Mouse (Mus musculus) heart, postnatal 10 days (tissue): ENCODE measurements around the gene Slc25a45. TPM values are rescaled to one million over a fixed set of nuclear protein-coding genes. Genes with fewer than 3 reads are reported as not detected.

Source experiments
- DNase-seq, 2 experiments: peaks; one replicate each; pipeline ENCODE4 v3.0.0; 2021
- intact Hi-C: fragments of 180-260 bp; cut with DNase I; formaldehyde crosslinking; loops from one replicate; pipeline ENCODE4 v1.15.1; 2025
- total RNA-seq, 2 experiments: library from RNA; stranded (reverse); gene quantifications; 2 replicates each; pipeline ENCODE4 v1.2.3; 2021

Slc25a45 gene
- total RNA-seq, 2 experiments from 2014 or later = 4.6 to 5.9 TPM

- intact Hi-C loops = loop anchor here (10.0 kb wide), 1 partner anchor 359 kb away; no protein-coding TSS in a partner anchor
- DNase-seq = no peak
Observed at GRCm38 (mm10) chr19:5883935-5884334, 6.3 kb downstream of the Slc25a45 start.

- no peak for DNase-seq
- intact Hi-C loops = loop anchor here (10.0 kb wide), 1 partner anchor 361 kb away; no protein-coding TSS in a partner anchor
Observed at GRCm38 (mm10) chr19:5885838-5886237, 8.2 kb downstream of the Slc25a45 start.

DNA sequence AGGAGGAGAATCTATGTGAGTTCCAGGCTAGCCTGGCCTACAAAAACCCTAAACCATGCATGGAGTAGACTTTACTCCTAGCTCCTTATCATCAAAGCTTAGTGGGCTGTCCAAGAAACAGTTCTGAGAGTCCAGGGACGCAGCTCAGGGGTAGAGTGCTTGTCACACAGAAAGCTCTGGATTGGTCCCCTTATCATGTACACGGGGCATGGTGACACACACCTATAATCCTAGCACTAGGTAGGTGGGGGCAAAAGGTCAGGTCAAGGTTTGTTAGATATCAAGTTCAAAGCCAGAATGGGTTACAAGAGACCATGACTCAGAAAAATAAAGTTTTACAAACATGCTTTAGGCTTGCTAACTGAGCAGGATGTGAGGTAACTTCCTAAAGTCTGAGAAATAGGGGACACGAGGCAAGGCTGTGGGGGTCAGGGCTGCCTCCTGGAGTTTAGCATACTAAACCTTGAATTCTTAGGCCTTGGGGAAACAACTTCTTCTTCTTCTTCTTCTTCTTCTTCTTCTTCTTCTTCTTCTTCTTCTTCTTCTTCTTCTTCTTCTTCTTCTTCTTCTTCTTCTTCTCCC, 9.7 kb downstream of the Slc25a45 start:
- no peak for DNase-seq
- intact Hi-C loops = loop anchor here (10.0 kb wide), 1 partner anchor 363 kb away; no protein-coding TSS in a partner anchor

DNA sequence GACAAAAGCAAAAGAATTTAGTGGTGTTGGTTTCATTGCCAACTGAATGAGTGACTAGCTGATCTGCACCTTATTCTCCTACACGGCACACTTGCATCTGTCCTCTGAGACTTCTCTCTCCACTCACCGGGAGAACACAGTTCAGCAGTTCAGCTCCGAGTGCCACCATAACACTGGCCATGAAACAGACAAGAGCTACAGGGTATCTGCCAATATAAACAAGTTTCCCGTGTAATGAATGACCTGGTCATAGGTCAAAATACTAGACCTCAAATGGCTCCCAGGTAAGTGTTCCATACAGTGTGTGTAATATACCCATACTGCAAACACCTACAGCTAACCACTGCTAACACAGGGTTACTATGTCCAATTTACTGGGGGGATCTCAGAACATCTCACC, 11.6 kb downstream of the Slc25a45 start:
- DNase-seq = no peak
- intact Hi-C loops = loop anchor here (10.0 kb wide), 1 partner anchor 364 kb away; no protein-coding TSS in a partner anchor

DNA sequence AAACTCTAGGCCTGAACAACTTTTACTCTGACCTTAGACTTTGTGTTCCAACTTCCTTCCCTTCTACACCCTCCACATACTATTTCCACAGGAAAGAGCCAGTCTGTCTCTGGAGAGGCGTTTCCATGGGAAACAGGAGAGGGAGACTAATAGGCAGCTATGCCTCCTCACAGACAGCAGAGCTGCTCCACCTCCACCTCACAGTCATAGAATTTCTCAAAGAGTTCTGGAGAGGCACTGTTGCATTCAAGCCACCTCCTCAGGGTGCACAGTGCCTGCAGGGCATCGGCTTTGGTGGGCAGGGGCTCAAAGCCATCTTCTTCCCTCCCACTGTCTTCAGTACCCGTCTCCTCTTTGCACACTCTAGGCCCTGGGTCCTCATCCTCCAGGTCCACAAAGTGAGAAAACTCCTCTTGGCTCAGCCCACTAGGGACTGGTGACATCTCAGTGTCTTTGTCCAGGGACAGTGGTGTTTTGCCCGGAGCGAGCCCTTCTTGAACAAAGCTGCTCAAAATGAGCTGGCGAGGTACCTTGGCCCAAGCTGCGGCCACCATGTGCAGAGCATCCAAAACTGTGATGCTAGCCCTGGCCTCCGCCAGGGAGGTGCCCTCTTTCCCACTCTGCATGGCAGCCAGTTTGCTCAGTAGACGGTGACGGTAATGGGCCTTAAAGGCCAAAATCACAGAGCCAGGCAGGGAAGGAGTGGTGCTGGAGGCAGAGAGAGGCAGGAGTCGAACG, 14.1 kb downstream of the Slc25a45 start:
- DNase-seq = no peak
- intact Hi-C loops = no loop called here

DNA sequence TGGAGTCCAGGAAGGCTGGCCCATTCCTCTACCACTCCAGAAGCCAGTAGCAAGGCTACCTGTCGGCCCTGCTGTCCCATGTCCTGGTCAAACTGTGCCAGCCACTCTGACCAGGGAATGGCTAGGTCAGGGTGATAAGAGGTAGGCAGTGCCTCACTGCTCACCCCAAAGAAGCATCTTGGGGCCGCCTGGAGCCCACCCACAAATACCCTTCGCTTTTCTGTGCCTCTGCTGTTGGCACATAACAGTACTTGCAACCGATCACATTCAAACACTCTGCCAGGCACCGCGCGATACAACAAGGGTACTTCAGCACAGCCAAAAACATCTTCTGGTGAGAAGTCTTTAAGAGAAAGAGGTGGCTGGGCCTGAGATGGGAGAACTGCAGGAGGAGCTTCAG, 14.7 kb downstream of the Slc25a45 start:
- DNase-seq = no peak
- intact Hi-C loops = no loop called here

DNA sequence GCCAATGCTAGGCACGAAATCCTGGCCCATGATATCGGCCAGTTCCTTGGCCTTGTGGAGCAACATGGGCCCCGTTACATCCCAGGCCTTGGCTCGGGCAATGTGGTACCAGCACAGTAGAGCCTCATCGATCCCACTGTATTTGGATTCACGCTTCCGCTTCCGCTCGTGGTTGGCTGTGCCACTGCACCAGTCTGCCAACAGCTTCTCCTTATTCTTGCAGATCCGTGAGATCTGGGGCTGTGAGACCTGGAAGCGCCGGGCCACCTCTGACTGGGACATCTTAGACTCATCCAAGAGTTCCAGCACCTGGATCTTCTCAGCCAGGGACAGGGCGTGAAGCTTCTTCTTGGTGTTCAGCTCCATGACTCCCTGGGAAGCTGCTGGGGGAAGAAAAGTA, 15.1 kb downstream of the Slc25a45 start:
- intact Hi-C loops = no loop called here
- DNase-seq = no peak

GRCm38 (mm10) chr19:5893282-5894001, 15.8 kb downstream of the Slc25a45 start:
- intact Hi-C loops = loop anchor here (2.0 kb wide), 1 partner anchor 17 kb away; no protein-coding TSS in a partner anchor
- DNase-seq = no peak

DNA sequence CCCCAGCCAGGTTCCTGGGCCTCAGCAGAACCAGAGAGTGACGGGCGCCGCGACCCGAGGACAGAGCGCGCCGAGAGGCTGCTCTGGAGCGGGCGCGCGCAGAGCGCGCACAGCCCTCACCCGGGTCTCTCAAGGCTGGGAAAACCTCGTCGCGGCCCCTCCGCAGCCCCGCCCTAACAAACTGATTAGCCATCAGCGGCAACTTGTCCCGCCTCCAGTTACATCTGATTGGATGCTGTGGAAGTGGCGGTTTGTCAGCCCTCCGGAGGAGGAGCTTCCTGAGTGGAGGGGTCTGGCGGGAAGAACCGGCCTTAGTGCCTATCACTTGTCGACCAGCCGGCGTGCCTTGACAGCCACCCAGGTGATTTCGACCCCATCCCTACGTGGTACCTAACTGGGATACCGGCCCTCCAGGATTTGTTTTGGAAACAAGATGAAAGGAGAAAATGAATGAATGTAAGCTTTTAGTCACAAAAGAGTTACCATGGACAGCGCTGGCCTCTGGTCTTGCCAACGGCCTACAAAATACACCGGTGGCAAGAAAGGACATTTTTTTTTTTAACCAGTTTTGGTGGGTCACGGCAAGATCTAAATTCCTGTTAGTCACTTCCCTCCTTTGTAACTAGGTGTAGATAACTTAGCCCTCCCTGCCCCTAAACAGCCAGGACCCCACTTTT, 16.5 kb downstream of the Slc25a45 start, which contains the start of gene Tigd3:
Gene Tigd3, minus strand, starts transcription at position 148 of the 677 bp plus-strand sequence.
- peak; percentile 97 for DNase-seq
- intact Hi-C loops = loop anchor here (2.0 kb wide), 1 partner anchor 17 kb away; no protein-coding TSS in a partner anchor

- intact Hi-C loops = no loop called here
- no peak for DNase-seq
Observed at GRCm38 (mm10) chr19:5907275-5907674, 29.7 kb downstream of the Slc25a45 start.

- intact Hi-C loops = loop anchor here (2.0 kb wide), 1 partner anchor 15 kb away; the partner anchor contains the start of gene Tigd3
- no peak for DNase-seq
Observed at GRCm38 (mm10) chr19:5910221-5910620, 32.6 kb downstream of the Slc25a45 start.

GRCm38 (mm10) chr19:5911430-5912102, 34.0 kb downstream of the Slc25a45 start:
- DNase-seq = no peak
- intact Hi-C loops = loop anchor here (2.0 kb wide), 1 partner anchor 17 kb away; the partner anchor contains the start of gene Tigd3

- peak; percentile 99 to 100 for DNase-seq
- intact Hi-C loops = no loop called here
Observed at GRCm38 (mm10) chr19:5912103-5913006, 34.7 kb downstream of the Slc25a45 start.

- intact Hi-C loops = no loop called here
- DNase-seq = no peak
Observed at GRCm38 (mm10) chr19:5913007-5913719, 35.6 kb downstream of the Slc25a45 start, which contains the start of gene Dpf2. Gene Dpf2, minus strand, starts transcription at chr19:5913010.

DNA sequence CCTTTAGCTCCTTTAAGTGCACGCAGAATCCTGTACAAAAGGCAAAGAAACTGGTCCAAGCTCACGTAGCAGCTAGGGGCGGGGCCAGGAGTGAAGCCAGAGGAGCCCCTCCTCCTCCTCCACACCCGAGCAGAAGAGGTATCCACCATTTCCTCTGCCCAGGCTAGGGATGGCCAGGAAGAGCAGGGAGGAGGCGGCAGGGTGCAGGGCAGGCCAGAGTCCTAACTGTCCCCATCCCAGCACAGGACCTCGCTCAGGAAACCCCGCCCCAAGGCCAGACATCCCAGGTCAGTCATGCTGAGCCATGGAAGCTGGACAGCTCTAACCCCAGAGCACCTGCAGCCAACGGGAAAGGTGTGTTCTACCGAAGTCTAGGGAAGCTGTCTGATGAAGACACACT, 44.1 kb downstream of the Slc25a45 start:
- DNase-seq = peak; percentile 30 to 38
- intact Hi-C loops = loop anchor here (2.0 kb wide), 1 partner anchor 95 kb away; no protein-coding TSS in a partner anchor

- DNase-seq = peak; percentile 69 to 71
- intact Hi-C loops = no loop called here
Observed at GRCm38 (mm10) chr19:5922119-5922942, 44.7 kb downstream of the Slc25a45 start.

GRCm38 (mm10) chr19:5922963-5923362, 45.4 kb downstream of the Slc25a45 start:
- no peak for DNase-seq
- intact Hi-C loops = no loop called here
